Mouse (Mus musculus): Measurements from ENCODE around the gene 1700025C18Rik.

DNA sequence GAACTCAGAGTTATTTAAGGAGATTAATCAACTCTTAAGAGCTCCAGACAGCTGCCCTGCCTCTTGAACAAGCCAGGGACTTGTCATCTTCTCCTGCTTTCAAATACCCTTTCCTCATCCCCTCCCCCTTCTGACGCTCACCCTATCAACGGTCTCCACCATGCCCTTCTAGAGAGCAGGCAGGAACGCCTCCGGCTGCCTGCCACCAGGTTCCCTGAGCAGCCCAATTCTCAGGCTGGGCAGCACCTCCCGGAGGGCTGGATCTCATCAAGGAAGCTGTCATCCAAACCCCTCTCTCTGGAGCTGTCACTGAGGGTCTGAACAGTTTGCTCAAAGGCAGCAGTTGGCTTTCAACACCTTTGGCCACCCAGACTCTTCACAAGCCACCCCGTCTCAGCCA is 10.2 kb upstream of the 1700025C18Rik start:
- TF ChIP-seq CTCF (IDR thresholded peaks at IDR 0.05; ENCODE audit: insufficient read depth, low read depth, low read length) (no peak), POLR2A (IDR thresholded peaks at IDR 0.05; ENCODE audit: insufficient read depth, low read depth, low read length) (no peak)

Data from olfactory bulb, adult 2 months (tissue).